Mouse (Mus musculus) erythroblast, adult 5-6 weeks (primary cell): Measurements from ENCODE around the gene Npb. TPM values are rescaled to one million over a fixed set of nuclear protein-coding genes. Genes with fewer than 3 reads are reported as not detected.
"Not testable (repeated sequence)": the region's sequence is repeated elsewhere in the genome, so short reads cannot be mapped to it uniquely, and the experiment has no call there.

Source experiments
- ATAC-seq: replicated peaks from 2 replicates; pipeline ENCODE4 v1.8.0; 2016; ENCODE audit warnings: moderate number of reproducible peaks, mild to moderate bottlenecking, moderate TSS enrichment, inconsistent platforms; ENCODE audit not compliant: poor library complexity, low FRiP score, severe bottlenecking
- total RNA-seq, 2 experiments: library from RNA; stranded (forward) in 1 of 2; stranded (reverse) in 1 of 2; fragments of 150-400 nt in 1 of 2; fragments of 200-764, 138-1000 nt in 1 of 2; gene quantifications; 2 replicates each; pipeline versions ENCODE4 v1.2.3 to v1.2.4; 2015 to 2017; ENCODE audit warnings: low replicate concordance in 2 of 2

The Npb gene
- total RNA-seq (2015; ENCODE audit: low replicate concordance) = not detected in 2 replicates
- total RNA-seq (2017; ENCODE audit: low replicate concordance) = not detected in 2 replicates

GRCm38 (mm10) chr11:120608241-120609034 lies at the start of gene Npb:
Gene Npb, plus strand, starts transcription at chr11:120608477.
- no peak for ATAC-seq

GRCm38 (mm10) chr11:120558843-120559242 lies 49.4 kb upstream of the Npb start:
- ATAC-seq = not testable (repeated sequence)

GRCm38 (mm10) chr11:120560952-120561728 lies 47.1 kb upstream of the Npb start:
- ATAC-seq = peak; percentile 14; the same call in 1 of the 2 replicates

GRCm38 (mm10) chr11:120562949-120563348 lies 45.3 kb upstream of the Npb start:
- no peak for ATAC-seq

GRCm38 (mm10) chr11:120565114-120565513 lies 43.2 kb upstream of the Npb start:
- no peak for ATAC-seq

- no peak for ATAC-seq
Measured at GRCm38 (mm10) chr11:120568324-120568723, 40.0 kb upstream of the Npb start.

- no peak for ATAC-seq
Measured at GRCm38 (mm10) chr11:120571122-120571521, 37.2 kb upstream of the Npb start.

- ATAC-seq = no peak
Measured at GRCm38 (mm10) chr11:120571754-120572416, 36.4 kb upstream of the Npb start.

GRCm38 (mm10) chr11:120572417-120572751 lies 35.9 kb upstream of the Npb start:
- 0 out of 2 replicates have a peak, but pooled peaks have one; percentile 2 for ATAC-seq

GRCm38 (mm10) chr11:120572752-120573584 lies 35.3 kb upstream of the Npb start, which contains the start of gene P4hb:
Gene P4hb, minus strand, starts transcription at chr11:120573253.
- peak; percentile 87 for ATAC-seq

- no peak for ATAC-seq
Measured at GRCm38 (mm10) chr11:120573585-120574277, 34.5 kb upstream of the Npb start.

GRCm38 (mm10) chr11:120574278-120574600 lies 34.0 kb upstream of the Npb start:
- no peak for ATAC-seq

GRCm38 (mm10) chr11:120575046-120575445 lies 33.2 kb upstream of the Npb start:
- no peak for ATAC-seq

GRCm38 (mm10) chr11:120575940-120576339 lies 32.3 kb upstream of the Npb start:
- no peak for ATAC-seq

- no peak for ATAC-seq
Measured at GRCm38 (mm10) chr11:120576365-120576981, 31.8 kb upstream of the Npb start.

GRCm38 (mm10) chr11:120577211-120578023 lies 30.9 kb upstream of the Npb start:
- no peak for ATAC-seq

- ATAC-seq = no peak
Measured at GRCm38 (mm10) chr11:120578024-120578693, 30.1 kb upstream of the Npb start.
